ENCODE assay signal across 20 mouse cellular contexts in the genomic region with DNA sequence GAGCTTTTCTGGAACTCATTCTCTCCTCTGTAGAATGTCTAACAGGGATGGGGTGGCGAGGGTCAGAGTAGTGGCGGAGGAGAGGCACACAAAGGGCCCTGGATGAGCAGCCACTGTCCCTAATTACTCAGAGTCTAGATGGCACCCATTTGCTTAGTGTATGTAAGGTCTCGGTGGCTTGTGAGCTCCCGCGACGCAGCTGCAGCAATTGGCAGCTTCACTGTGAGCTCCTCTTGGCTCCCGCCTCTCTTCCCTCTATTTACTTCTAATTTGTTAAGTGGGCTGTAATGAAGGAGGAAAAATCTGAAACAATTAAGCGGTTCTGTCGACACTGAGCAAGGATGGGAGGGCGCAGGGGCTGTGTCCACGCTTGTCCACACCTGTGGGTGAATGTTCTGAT.
A peak's percentile ranks its signal among the peaks of the same experiment; 100 is the strongest.
DNase-seq lines count a peak whose midpoint lies in the region; ATAC-seq lines count a peak whose summit lies in the region.
"Had no signal": no experiment of that assay in that cellular context is flagged by ENCODE, and none has a peak within 500 bp of the region (broad histone marks: within the 10 kb centered on the region; RNA-seq: fewer than 3 reads in every experiment).

No protein-coding gene starts in this region.

- peaks cover 15% of the 10 kb centered on the region for H3K4me1 ChIP-seq in heart, embryonic 10.5 days
- peaks cover 25% of the 10 kb centered on the region for H3K4me1 ChIP-seq in neural tube, embryonic 13.5 days (replicated peaks)
- H3K4me1 ChIP-seq in hindbrain, embryonic 16.5 days (ENCODE audit: control insufficient read depth, insufficient read depth, low read depth, low read length): peaks cover 10% of the 10 kb centered on the region
- H3K4me1 ChIP-seq: intestine, embryonic 15.5 days had no signal

- H3K36me3 ChIP-seq in heart, embryonic 10.5 days: no peaks in the 10 kb centered on the region
- no peaks in the 10 kb centered on the region for H3K36me3 ChIP-seq in neural tube, embryonic 13.5 days
- H3K36me3 ChIP-seq in hindbrain, embryonic 16.5 days (ENCODE audit: control insufficient read depth, insufficient read depth, low read length): no peaks in the 10 kb centered on the region
- H3K36me3 ChIP-seq: heart, embryonic 13.5 days; intestine, embryonic 15.5 days; kidney, embryonic 15.5 days; limb, embryonic 13.5 days; liver, embryonic 13.5 days had no signal

- no peaks in the 10 kb centered on the region for H3K9me3 ChIP-seq in heart, embryonic 10.5 days
- H3K9me3 ChIP-seq in neural tube, embryonic 13.5 days: no peaks in the 10 kb centered on the region
- no peaks in the 10 kb centered on the region for H3K9me3 ChIP-seq in hindbrain, embryonic 16.5 days (ENCODE audit: control insufficient read depth, low read length)
- H3K9me3 ChIP-seq: heart, embryonic 13.5 days; intestine, embryonic 15.5 days; kidney, embryonic 15.5 days; limb, embryonic 13.5 days; liver, embryonic 13.5 days had no signal

- no peak for DNase-seq in heart, embryonic 10.5 days (ENCODE audit: low spot score)
- DNase-seq in heart, postnatal 10 days: no peak
- DNase-seq in neural tube, embryonic 10.5 days (ENCODE audit: extremely low spot score, low spot score): no peak
- DNase-seq in frontal cortex, postnatal 36 days (ENCODE audit: low spot score in 2 of 2): no peak
- DNase-seq: adrenal gland, postnatal 36 days; cerebellum, adult 8-10 months; heart, postnatal 36 days; liver, embryonic 13.5 days; lung, embryonic 14.5 days; lung, postnatal 4 days; right cerebral cortex, postnatal 4 days; thymus, adult 2 months had no signal

- 0 out of 2 replicates have a peak overlapping the region, but pooled peaks have one; percentile 6 for H3K27ac ChIP-seq in heart, embryonic 10.5 days
- peak overlapping the region; percentile 52; the same call in 1 of the 2 replicates for H3K27ac ChIP-seq in neural tube, embryonic 13.5 days (replicated peaks)
- H3K27ac ChIP-seq in hindbrain, embryonic 16.5 days (ENCODE audit: low read depth, low read length): no peak overlapping the region
- H3K27ac ChIP-seq: heart, embryonic 13.5 days; intestine, embryonic 15.5 days; kidney, embryonic 15.5 days; limb, embryonic 13.5 days; liver, embryonic 13.5 days had no signal

- H3K9ac ChIP-seq in neural tube, embryonic 13.5 days: no peak overlapping the region
- H3K9ac ChIP-seq in hindbrain, embryonic 16.5 days (ENCODE audit: low read depth, low read length): no peak overlapping the region
- H3K9ac ChIP-seq: heart, embryonic 13.5 days; intestine, embryonic 15.5 days; kidney, embryonic 15.5 days; limb, embryonic 13.5 days; liver, embryonic 13.5 days; lung, embryonic 14.5 days had no signal

- H3K4me2 ChIP-seq in neural tube, embryonic 13.5 days: no peak overlapping the region
- no peak overlapping the region for H3K4me2 ChIP-seq in hindbrain, embryonic 16.5 days (ENCODE audit: low read length)
- H3K4me2 ChIP-seq: heart, embryonic 13.5 days; intestine, embryonic 15.5 days; kidney, embryonic 15.5 days; limb, embryonic 13.5 days; liver, embryonic 13.5 days; lung, embryonic 14.5 days had no signal

- WGBS in heart, embryonic 10.5 days: 66% methylated on average over 11 of the region's 11 CpGs
- 26% methylated on average over 11 of the region's 11 CpGs for WGBS in neural tube, embryonic 13.5 days
- WGBS in hindbrain, embryonic 16.5 days: 35% methylated on average over 11 of the region's 11 CpGs

- intact Hi-C loops in heart, postnatal 10 days (cut with DNase I): no loop called here

- ATAC-seq in neural tube, embryonic 13.5 days (ENCODE audit: low read depth): no peak
- ATAC-seq in hindbrain, embryonic 16.5 days: peak; percentile 53; the same call in 1 of the 2 replicates
- ATAC-seq in erythroblast, adult 5-6 weeks (replicated peaks; ENCODE audit: low FRiP score, poor library complexity, severe bottlenecking): no peak
- ATAC-seq: intestine, embryonic 15.5 days had no signal

- no peaks in the 10 kb centered on the region for H3K27me3 ChIP-seq in heart, embryonic 10.5 days (ENCODE audit: insufficient read depth, poor library complexity, severe bottlenecking)
- H3K27me3 ChIP-seq in neural tube, embryonic 13.5 days: no peaks in the 10 kb centered on the region
- H3K27me3 ChIP-seq in hindbrain, embryonic 16.5 days (replicated peaks; ENCODE audit: control insufficient read depth, insufficient read depth, low read length): no peaks in the 10 kb centered on the region
- H3K27me3 ChIP-seq: CH12.LX; intestine, embryonic 15.5 days; kidney, embryonic 15.5 days; liver, embryonic 13.5 days had no signal

- H3K4me3 ChIP-seq in heart, embryonic 10.5 days: no peak overlapping the region
- no peak overlapping the region for H3K4me3 ChIP-seq in neural tube, embryonic 13.5 days
- no peak overlapping the region for H3K4me3 ChIP-seq in hindbrain, embryonic 16.5 days (ENCODE audit: low read length)
- H3K4me3 ChIP-seq: heart, embryonic 13.5 days; intestine, embryonic 15.5 days; kidney, embryonic 15.5 days; limb, embryonic 13.5 days; liver, embryonic 13.5 days had no signal
